Mouse (Mus musculus) telencephalon, adult 2 months (tissue): ENCODE measurements around the gene Syt15.
A peak's percentile ranks its signal among the peaks of the same experiment; 100 is the strongest.

Experiments used
- DNase-seq: peaks from one replicate; pipeline ENCODE4 v3.0.0-alpha.2; 2011; ENCODE audit warnings: low read depth, low spot score

The Syt15 gene

DNA sequence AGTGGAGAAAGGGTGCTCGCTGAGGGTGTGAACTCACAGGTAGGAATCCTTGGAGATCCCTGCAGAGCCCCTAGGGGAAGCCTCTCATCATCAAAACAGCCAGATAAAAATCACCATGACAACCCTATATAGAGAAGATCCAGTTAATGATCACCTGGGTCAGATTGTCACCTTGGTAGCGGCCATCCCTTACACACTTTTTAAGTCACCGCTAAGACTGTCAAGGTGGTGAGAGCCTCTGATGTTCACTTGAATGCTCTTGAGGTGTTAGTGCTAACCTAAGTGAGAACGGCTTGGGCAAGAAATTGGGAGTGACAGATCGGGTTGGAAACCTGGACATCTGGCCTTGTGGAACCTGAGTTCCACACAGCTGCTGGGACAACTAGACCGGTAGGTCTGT, at the start of gene Syt15:
Syt15 (plus strand) TSS at position 301 of the 400 bp plus-strand sequence.
- DNase-seq = no peak

DNA sequence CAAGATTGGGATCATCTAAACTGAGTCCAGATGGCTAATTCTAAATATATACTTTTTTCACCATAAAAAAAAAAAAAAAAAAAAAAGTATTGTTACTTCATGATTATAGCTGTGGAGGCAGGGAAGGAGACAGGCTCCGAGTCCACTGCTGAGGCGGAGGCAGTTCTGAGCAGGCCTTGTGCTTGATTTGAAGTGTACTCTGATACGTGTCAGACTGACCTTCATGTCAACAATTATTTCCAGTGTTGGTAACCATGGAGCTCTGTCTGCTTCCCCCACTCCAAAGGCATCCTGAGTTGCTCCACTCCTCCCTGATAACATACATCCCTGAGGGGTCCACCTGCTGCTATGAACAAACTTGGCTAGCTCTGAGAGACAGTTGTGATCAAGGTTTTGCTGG, 48.3 kb upstream of the Syt15 start:
- no peak for DNase-seq

DNA sequence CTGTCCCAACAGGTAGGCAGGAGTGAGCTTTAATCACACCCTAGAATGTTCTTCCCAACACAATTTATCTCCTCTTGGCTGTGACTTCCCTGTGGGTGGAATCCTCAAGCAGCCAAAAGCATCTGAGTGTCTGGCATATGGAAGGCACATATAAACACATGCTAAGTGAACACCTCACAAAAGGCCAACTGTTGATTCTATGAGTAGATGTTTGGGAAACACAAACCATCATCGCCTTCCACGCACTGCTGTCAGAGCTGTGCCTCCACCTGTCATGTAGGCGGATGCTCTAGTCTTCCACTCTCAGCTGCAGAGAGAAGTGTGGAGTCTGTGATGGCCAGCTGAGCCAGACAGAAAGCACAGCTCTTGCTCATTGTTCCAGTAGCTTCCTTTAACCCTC, 40.0 kb upstream of the Syt15 start:
- DNase-seq = peak; percentile 91

DNA sequence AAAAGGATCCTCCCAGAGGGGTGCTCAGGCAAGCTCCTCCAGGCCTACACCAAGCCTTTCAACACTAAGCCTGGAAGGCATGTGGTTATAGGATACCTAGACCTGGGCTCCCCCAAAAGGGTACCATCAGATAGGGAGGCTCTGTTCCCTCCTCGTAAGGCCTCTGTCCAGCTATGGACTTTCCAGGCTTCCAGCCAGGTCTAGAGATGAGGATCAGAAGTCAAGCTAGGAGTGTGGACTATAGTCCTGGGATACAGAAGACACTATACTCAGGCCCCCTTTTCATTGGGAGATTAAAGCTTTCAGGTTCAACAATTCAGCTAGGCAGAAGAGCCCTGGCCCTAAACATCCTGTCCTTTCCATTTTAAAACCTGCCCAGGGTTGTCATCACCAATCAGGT, 36.3 kb upstream of the Syt15 start:
- DNase-seq = no peak

DNA sequence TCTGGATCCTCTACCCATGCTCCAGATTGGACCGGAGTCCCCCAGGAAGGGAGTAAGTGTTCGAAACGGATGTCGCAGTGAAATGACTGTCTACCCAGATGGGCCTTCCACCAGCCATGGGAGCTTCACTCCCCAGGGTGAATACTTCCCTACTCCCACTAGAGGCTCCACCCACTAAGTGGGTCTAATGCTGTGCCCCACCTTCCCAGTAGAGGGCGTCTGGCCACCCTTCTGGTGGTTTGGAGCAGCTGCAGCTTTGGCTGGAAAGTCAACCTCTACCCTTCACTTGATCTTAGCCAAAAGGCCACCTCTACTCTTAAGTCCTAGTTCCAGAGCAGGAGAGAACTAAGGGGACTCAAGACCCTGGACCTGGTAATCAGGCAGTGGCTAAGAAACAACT, 30.8 kb upstream of the Syt15 start:
- no peak for DNase-seq

DNA sequence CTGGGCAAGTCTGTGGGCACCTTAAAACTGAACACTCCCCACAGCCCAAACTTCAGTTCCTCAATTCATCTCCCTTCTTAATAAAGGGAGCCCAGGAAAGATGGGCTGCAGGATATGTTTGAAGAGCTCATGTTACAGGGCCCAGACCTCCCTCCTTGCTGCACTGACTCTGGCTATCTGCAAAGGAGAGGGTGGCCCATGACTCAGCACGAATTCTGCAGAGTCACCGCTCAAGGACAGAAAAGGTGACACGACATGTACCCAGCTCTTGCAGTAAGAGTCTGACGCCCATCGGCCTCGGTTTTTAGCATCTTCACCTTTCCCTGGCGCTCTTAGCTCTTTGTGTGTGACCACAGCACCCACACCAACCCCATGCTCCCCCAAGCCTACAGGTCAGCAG, 29.0 kb upstream of the Syt15 start:
- DNase-seq = no peak

DNA sequence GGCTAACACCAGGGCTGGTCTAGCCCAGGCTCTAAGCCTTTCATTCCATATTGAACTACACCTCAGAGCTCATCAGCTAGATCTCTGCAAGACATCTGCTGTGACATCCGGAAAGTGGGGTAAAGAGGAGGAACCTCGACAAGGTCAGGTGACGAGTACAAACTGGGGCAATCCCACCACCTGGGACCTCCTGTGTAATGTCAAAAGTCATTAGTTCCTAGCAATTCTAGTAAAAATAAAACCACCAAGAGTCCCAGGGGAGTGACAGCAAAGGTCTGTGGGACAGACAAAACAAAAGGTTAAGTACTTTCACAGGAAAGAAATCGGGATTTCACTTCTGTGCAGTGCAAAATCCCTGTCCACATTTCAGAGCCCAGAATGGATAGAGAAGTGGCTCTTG, 25.5 kb upstream of the Syt15 start:
- DNase-seq = no peak

DNA sequence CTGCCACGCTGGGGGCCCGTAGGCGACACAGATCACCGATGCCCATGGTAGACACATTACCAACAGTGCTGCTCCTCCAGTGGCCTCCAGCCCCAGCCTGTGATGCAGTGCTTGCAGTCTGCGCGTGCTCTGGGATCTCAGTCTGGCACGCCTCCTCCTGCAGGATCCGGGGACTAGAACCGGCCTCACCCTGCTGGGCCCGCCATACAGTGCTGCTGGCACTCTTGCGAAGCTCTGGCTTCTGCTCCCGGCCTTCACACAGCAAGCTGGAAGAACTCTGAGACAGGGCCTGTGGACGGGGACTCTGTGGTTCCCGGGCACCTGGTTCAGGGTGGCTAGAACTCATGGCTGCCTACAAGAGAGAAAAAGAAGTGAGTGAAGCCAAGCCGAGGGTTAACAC, 23.9 kb upstream of the Syt15 start:
- no peak for DNase-seq

DNA sequence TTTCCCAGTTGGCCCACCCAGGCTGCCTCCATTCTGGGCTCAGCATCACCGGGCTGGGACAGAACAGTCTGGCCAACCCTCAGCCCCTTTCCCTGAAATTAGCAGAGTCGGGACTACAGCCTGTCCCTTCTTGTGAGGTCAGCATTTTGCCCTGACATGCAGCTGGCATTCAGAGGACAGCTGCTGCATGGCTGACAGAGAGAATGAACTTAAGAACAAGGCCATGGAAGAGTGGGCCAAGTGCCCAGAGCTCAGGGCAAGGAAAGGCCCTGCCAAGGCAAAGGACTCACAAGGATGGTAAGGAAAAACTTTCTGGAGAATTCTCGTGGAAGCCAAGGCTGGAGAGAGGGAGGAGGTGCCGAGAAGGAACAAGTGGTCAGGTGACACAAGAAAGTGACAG, 22.7 kb upstream of the Syt15 start:
- no peak for DNase-seq

DNA sequence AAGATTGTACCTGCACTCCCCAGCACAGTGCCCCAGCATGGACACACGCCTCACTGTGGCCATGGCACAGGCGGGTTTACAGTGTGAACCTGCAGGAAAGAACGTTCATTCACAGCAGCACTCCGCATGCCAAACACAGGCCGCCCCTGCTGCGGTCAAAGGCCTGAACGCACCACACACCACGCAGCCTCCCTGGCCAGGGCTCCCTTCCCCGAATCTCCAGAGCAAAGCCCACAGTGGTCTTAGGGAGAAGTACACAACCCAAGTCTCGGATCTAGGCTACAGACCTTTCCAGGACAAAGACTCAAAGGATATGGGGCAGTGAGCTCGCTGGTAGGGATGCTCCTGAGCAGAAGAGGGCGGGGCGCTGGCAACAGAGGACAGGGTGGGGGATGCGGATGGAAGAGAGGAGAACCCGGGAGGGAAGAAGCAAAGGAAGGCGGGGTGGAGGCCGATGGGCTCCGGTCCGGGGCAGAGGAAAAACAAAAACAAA, 18.6 kb upstream of the Syt15 start:
- no peak for DNase-seq

DNA sequence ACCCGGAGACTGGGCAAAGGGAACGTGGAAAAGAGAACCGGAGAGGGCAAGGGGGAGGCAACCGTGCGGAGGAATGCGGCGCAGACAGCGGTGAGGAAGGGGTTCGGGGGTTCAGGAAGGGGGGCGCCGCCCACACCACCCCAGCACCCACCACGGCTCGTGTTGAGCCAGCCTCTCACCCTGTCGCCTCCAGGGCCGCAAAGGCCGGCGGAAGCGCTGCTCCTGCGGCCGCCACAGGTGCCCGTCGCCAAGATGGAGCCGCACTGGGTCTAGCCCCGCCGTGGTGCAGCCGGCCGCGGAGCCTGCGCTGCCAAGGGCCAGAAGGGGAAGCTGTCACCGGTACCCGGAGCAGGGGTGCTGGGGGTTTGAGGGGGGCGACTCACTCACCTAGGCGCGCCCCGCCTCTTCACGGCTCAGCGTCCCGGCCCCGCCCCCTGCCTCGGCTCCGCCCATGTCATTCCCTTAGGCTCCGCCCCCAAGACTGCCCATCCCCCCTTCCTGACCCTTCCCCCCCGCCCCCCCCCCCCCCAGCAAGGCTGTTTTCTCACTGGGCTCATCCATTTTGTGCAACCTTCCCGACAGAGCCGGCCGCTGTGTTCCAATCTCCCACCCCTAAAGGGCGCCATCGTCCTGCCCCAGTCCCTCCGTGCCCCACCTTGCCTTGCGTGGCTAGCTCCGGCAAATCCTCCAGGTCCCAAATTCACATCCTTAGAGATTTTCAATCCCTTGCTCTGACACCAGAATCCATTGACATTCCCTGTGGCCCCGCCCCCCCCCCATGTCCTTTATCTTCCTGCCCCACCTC, 18.0 kb upstream of the Syt15 start, which contains the start of gene Gprin2:
Gprin2 (minus strand) TSS at position 423 of the 805 bp plus-strand sequence.
- no peak for DNase-seq

DNA sequence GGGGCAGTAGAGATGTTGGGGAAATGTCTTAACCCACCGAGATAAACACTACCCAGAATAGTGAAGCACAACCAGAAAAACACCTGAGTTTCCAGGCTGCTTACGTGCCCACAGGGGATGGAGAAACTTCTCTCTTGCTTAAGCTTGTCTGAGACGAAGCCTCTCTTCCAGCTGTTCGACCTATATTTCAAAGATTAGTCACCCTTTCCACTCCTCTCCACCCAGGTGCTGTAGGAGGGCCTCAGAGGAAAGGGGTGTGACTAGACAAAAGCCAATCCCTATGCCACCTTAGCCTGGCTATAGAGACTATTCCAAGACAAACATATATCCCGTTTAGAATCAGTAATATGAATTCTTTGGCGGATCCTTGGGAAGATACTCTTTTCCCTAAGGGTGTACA, 11.4 kb upstream of the Syt15 start:
- no peak for DNase-seq

DNA sequence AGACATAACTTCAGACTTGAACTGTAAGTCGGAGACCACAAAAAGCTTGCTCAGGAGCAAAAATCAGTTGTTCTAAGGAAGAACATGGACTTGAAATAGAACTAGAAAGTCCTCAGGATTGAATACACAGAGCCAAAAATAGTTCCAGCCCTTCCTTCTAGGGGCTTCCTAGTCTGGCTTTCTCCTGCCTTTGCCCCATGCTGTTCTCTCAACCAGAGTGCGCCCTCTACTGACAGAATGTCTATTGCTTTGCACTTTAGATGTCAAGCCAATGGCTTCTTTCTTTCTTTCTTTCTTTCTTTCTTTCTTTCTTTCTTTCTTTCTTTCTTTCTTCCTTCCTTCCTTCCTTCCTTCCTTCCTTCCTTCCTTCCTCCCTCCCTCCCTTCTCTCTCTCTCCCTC, 10.7 kb upstream of the Syt15 start:
- DNase-seq = no peak

DNA sequence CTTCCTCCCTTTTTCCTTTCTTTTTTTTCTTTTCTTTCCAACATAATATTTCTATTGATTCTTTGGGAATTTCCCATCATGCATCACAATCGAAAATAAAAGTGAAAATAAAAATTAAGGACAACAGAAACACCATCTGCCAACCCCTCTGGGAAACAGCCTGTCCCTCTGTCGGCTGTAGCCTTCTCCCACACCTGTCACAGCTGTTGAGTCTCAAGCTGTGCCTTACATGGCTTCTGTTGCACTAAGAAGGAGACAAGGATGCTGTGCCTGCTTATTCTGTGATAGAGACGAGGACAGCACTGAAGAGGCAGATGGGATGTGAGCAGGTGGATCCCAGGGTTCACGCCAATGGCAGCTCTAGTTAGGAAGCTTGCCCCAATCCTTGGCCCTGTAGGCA, 10.3 kb upstream of the Syt15 start:
- no peak for DNase-seq

DNA sequence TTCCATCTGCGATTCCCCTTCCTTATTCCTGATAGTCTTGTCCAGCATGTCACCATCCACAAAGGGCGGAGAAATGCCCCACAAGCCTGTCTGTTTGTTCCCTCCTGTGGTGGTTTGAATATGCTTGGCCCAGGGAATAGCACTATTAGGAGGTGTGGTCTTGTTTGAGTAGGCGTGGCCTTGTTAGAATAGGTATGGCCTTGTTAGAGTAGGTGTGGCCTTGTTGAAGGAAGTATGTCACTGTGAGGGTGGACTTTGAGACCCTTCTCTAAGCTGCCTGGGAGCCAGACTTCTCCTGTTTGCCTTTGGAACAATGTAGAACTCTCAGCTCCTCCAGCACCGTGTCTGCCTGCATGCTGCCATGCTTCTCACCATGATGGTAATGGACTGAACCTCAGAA, 9.5 kb upstream of the Syt15 start:
- no peak for DNase-seq

DNA sequence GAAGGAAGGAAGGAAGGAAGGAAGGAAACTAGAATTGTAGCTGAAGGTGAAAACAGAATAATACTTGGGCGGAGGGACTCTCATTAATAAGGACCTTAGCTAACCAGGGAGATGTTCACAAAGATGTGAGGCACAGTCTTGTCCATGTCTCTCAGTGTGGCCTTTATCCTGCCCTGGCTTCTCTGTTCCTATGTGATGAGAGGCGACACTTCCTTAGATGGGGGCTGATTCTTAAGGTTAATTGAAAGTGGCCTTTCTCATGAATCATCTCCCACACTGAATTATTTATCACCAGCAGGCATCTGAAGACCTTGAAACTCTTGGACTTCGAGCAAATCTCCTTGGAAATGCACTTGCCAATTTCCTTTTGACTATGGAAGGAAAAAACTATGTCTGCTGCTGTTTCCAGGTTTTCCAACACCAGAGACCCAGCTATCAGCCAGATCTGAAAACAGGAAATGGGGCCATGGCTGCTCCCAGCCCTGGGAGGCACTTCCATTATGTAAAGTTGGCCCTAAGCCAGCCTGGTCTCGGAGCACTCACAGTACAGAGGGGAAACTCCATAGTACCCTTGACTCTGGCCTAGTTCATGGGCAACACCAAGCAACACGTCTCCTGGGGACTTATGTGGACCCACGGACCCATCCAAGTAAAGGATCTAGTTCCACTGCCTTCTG, 3.8 kb upstream of the Syt15 start:
- DNase-seq = no peak

DNA sequence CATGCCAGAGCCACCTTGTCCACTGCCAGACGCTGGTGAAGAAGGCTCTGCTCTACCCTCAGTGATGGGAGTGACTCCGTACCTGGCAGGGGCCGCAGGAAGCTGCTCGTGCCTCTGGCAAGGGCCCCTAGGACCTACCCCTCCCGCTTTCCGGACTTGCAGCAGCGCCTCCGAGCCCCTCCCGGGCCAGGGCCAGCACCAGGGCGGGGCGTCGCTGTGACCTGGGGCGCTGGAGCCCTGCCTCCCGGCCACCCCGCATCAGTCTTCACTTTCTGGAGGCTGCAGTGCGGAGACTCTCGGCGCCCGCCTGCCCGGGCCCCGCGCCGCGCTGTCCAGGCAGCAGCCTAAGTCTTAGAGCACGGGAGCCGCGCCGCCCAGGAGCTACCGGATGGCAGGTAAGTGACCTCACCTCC, 397 bp downstream of the Syt15 start:
- no peak for DNase-seq

DNA sequence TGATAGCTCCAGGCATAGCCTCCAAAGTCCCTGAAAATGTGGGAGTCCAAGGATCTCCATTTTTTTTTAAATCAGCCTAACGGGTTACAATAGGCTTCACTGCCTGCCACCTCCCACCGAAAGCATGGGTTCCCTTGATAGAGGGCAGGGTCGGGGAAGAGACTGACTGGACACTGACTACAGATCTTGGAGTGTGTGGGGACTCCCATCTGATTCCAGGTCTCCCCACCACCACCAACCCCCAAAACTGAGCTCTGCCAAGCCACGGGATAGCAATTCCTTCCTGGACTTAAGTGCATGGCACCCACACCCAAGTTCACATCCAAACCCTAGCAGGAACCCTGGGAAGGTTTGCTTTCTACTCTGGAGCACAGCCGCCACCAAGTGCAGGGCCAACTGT, 1.0 kb downstream of the Syt15 start:
- DNase-seq = no peak

DNA sequence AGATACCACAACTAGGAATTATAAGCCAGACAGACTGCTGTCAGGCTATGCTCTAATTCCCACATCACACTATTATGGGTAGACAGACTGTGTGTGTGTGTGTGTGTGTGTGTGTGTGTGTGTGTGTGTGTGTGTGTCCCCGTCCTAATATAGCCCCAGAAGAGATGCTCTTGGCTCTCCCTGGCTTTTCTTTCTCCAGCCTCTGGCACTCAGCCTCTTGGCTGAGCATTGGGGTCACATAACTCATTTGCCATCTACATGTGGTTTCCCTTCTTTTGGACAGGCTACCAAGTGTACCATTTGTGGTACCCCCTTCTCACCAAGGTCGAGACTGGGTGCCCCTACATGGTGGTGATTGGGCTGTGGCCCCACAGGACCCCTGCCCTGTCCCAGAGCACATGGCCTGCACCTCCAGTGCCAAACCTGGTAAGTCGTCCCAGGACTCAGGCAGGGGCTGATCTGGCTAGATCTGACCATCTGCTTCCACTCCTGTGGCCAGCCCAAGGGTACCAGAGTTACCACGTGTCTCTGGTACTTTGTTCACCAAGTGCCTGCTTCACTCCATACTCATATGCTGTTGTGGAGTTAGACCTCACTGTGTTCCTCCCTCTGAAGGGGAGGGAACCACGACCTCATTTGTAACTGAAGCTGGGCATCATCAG, 2.2 kb downstream of the Syt15 start:
- no peak for DNase-seq

DNA sequence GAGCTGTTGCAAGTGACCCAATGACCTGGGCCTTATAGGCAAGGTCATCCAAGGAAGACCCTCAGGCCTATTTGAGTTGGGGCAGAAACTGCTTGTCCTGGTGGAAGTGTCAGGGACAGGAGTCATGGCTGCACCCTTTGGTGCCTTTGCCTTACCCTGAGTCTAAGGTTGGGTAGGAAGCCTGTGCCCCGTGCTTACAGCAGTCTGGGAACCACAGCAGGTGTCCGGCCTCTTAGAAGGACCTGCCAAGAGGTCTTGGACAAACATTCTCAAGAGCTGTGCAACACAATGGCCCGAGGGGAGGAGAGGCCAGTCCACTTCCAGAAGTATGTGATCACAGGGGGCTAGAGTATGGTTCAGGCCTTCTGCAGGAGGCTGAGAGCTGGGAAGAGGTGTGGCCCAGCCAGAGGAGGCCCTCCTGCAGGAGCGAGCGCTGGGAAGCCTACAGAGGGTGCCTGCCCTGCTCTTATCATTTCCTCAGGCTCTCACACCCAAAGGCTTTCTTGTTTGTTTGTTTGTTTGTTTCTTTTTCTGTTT, 4.0 kb downstream of the Syt15 start:
- DNase-seq = no peak

DNA sequence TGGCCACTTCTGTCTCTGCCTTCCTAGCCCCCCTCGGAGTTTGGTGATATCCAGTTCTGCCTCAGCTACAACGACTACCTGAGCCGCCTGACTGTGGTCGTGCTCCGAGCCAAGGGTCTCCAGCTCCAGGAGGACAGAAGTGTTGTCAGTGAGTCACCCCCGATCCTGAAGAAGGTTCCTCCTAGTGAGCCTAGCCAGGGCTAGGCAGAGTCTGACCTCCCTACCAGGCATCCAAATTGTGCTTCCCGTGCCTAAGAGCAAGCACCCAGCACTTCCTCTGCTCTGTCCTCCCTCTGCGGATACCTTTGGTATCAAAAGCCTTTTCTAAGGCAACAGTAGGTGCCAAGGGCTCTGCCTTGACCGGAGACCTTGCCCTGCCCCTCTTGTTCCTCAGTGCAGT, 6.6 kb downstream of the Syt15 start:
- DNase-seq = no peak

DNA sequence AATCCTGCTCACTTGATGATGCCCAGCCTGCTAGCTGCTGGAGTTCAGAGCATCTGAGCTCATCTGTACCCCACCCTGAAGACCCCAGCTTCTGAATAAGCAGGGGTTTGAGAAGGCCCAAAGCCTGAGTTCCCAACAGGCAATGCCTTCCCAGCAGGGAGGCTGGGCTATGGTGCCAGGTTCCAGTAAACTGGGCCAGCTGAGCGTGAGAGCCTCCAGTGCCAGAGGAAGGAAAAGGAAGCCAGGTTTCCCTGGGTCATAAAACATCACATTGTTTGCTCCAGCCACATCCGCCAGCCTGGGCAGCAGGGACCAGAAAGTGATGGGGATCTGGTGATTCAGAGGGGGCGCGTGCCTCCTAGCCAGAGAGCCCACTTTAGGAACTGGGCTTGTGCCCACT, 7.2 kb downstream of the Syt15 start:
- DNase-seq = no peak
